Mouse (Mus musculus): Measurements from ENCODE around the gene Kmt2d. TPM values are rescaled to one million over a fixed set of nuclear protein-coding genes. Genes with fewer than 3 reads are reported as not detected.

The Kmt2d gene
- polyA plus RNA-seq, 1 experiment from 2014 or later = 3.7 TPM

DNA sequence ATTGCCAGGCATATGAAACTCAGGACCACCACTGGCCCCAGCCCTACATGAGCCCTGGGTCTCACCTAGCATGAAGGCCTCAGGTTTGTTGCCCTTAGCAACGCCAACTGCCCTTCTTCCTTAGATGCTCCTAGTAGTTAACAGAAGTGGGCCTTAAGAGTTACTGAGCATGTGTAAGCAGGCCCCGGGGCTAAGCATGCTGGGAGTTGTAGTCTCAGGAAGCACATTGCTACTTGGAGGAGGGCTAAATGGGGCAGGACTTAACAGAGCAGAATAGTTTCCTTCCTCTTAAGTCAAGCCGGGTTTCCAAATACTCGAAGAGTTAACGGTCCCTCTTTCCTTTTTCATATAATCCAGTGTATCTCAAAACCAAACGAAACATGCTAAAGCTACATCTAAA is 3.7 kb downstream of the Kmt2d start:
- peaks cover 47% of the 10 kb centered on the region for H3K4me1 ChIP-seq (replicated peaks)
- H3K27ac ChIP-seq (replicated peaks) = peak overlapping the region; percentile 92
- H3K4me3 ChIP-seq (replicated peaks) = peak overlapping the region; percentile 87
- 17% methylated on average over 6 of the region's 6 CpGs for WGBS (ENCODE audit: insufficient replicate concordance)
- no peaks in the 10 kb centered on the region for H3K9me3 ChIP-seq (replicated peaks)
- no peaks in the 10 kb centered on the region for H3K27me3 ChIP-seq
- peak overlapping the region; percentile 98; the same call in 1 of the 2 replicates for H3K9ac ChIP-seq
- no peak for ATAC-seq (ENCODE audit: insufficient read depth)
- peaks cover 47% of the 10 kb centered on the region for H3K36me3 ChIP-seq (replicated peaks)
- peak overlapping the region; percentile 85 for H3K4me2 ChIP-seq

DNA sequence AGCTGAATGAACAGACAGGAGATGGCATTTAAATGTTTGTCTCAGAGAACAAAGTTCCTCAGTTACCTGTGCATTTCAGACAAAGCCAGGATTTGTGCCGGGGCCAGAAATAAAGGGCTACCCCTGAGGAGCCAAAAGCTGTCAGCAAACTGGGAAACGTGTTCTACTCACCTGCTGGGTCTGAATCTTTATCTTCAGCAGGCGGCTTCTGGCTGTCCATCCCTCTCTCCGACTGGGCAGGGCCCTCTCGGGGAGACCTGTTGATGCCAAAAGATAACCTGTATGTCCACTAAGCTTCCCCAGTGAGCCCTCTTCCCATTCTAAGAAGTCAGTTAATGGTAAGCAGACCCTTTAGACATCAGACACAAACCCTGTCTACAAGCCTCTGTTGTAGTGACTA is 4.5 kb downstream of the Kmt2d start:
- no peak overlapping the region for H3K4me3 ChIP-seq (replicated peaks)
- no peak overlapping the region for H3K4me2 ChIP-seq
- H3K36me3 ChIP-seq (replicated peaks) = peaks cover 55% of the 10 kb centered on the region
- no peak overlapping the region for H3K27ac ChIP-seq (replicated peaks)
- H3K4me1 ChIP-seq (replicated peaks) = peaks cover 45% of the 10 kb centered on the region
- H3K9me3 ChIP-seq (replicated peaks) = no peaks in the 10 kb centered on the region
- no peaks in the 10 kb centered on the region for H3K27me3 ChIP-seq
- no peak for ATAC-seq (ENCODE audit: insufficient read depth)
- H3K9ac ChIP-seq = no peak overlapping the region
- 76% methylated on average over 5 of the region's 5 CpGs for WGBS (ENCODE audit: insufficient replicate concordance)

DNA sequence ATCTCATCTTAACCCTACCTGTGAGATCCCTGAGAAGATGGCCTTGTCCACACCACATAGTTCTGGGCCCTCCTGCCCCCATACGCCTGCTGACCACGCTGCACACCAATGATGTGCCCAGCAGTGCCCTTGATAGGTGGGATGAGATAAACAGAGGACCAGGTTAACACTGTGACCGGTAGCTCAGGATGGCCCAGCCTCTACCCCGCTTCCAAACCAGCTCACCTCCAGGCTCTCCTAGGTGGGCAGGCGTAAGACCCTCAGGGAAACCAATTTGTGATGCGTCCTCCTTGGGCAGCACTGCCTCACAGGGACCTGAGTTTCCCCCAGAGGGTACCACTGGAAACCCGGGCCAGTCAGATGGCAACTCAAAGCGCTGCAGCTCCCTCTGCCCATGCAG is 5.2 kb downstream of the Kmt2d start:
- H3K4me2 ChIP-seq = no peak overlapping the region
- H3K27me3 ChIP-seq = no peaks in the 10 kb centered on the region
- H3K9ac ChIP-seq = no peak overlapping the region
- H3K9me3 ChIP-seq (replicated peaks) = no peaks in the 10 kb centered on the region
- H3K4me1 ChIP-seq (replicated peaks) = peaks cover 43% of the 10 kb centered on the region
- 90% methylated on average over 8 of the region's 8 CpGs for WGBS (ENCODE audit: insufficient replicate concordance)
- H3K27ac ChIP-seq (replicated peaks) = no peak overlapping the region
- no peak overlapping the region for H3K4me3 ChIP-seq (replicated peaks)
- no peak for ATAC-seq (ENCODE audit: insufficient read depth)
- peaks cover 62% of the 10 kb centered on the region for H3K36me3 ChIP-seq (replicated peaks)

DNA sequence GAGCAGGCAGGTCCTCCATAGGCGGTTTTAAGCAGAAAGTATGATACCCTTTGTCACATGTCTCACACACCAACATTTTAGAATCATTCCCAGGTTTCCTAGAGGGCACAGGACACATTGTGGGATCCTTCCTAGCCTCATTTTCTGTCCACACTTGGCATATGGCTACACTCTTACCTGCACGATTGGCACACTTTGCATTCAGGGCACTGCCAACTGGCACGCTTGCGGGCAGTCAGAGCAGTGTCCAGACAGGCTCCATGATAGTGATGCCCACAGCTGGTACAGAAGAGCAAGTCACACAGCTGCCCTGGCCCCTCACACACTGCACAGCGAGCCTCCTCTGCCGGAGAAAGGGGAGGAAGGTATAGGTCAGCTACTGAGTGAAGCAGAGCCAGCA is 6.1 kb downstream of the Kmt2d start:
- Histone ChIP-seq H3K36me3 (replicated peaks) (peaks cover 70% of the 10 kb centered on the region), H3K4me3 (replicated peaks) (no peak overlapping the region), H3K27ac (replicated peaks) (no peak overlapping the region), H3K9me3 (replicated peaks) (no peaks in the 10 kb centered on the region), H3K27me3 (no peaks in the 10 kb centered on the region), H3K9ac (no peak overlapping the region), H3K4me2 (no peak overlapping the region), H3K4me1 (replicated peaks) (peaks cover 39% of the 10 kb centered on the region)
- 88% methylated on average over 6 of the region's 6 CpGs for WGBS (ENCODE audit: insufficient replicate concordance)
- no peak for ATAC-seq (ENCODE audit: insufficient read depth)

DNA sequence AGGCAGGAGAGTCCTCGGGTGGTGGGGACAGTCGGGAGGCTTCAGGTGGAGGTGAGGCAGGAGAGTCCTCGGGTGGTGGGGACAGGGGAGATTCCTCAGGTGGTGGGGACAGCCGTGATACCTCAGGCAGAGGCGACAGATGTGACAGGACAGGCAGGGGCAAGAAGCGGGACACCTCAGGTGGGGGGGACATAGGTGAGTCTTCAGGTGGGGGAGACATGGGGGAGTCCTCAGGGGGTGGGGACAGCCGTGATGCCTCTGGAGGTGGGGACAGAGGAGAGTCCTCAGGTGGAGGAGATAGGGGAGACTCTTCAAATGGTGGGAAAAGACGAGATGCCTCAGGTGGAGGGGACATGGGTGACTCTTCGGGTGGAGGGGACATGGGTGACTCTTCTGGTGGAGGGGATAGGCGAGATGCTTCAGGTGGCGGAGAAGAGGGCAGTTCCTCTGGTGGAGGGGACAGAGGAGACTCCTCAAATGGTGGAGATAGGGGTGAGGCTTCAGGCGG is 7.5 kb downstream of the Kmt2d start:
- Histone ChIP-seq H3K4me2 (no peak overlapping the region), H3K27me3 (no peaks in the 10 kb centered on the region), H3K27ac (replicated peaks) (no peak overlapping the region), H3K9me3 (replicated peaks) (no peaks in the 10 kb centered on the region), H3K36me3 (replicated peaks) (peaks cover 84% of the 10 kb centered on the region), H3K4me1 (replicated peaks) (peaks cover 24% of the 10 kb centered on the region), H3K4me3 (replicated peaks) (no peak overlapping the region), H3K9ac (no peak overlapping the region)
- 81% methylated on average over 12 of the region's 12 CpGs for WGBS (ENCODE audit: insufficient replicate concordance)
- no peak for ATAC-seq (ENCODE audit: insufficient read depth)

DNA sequence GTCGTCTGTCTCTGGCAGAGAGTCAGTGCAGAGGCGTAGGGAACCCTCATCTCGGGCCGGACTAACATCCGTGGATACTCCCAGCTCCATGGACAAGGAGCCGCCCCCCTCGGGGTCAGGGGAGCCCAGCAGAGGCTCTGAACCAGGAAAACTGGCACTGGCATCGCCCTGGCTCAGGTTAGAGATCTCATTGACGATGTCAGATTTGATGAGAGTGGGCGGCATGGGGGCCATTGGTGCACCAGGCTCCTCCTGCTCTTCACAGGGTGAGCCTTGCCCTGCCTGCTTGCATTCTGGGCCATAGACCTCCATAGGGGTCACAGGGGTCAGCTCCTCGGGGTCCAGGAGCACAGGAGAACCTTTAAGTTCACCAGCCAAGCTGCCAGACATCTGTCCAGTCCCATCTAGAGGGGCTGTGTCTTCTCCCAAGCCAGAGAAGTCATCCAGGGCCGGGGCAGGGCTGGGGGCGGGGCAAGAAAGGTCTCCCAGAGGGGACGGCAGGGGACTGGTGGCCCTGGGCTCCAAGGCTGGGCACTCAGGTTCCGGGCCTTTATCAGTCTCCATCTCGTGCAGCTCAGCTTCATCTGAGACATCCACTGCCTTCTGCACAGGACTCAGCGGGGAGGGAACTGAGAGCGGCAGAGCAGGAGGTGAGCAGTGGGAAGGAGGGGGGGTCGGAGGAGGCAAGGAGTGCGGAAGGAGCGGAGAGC is 9.1 kb downstream of the Kmt2d start:
- no peak overlapping the region for H3K27ac ChIP-seq (replicated peaks)
- ATAC-seq (ENCODE audit: insufficient read depth) = no peak
- H3K9me3 ChIP-seq (replicated peaks) = no peaks in the 10 kb centered on the region
- no peak overlapping the region for H3K9ac ChIP-seq
- whole genome bisulfite sequencing (ENCODE audit: insufficient replicate concordance) = 81% methylated on average over 21 of the region's 21 CpGs
- no peaks in the 10 kb centered on the region for H3K27me3 ChIP-seq
- H3K4me2 ChIP-seq = no peak overlapping the region
- H3K4me3 ChIP-seq (replicated peaks) = no peak overlapping the region
- H3K36me3 ChIP-seq (replicated peaks) = peaks cover 99% of the 10 kb centered on the region
- peaks cover 8% of the 10 kb centered on the region; the same call in 1 of the 2 replicates for H3K4me1 ChIP-seq (replicated peaks)

DNA sequence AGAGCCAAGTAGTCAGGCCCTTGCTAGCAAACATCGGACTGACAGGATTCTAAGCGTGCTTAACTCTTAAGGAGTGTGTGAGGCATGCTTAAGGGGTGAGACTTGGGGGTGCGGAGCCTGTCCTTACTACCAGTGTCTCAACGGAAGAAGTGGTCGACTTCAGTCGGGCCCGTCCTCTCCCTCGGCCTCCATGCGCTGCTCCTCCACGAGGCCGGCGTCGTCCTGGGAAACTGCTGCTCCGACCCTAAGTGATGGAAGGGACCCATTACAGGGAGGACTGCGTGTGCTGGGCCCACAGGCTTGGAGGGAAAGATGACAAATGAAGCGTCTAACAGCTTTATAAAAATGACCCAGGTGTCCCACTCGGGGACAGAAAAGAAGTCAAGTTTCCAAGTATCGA is 10.1 kb downstream of the Kmt2d start:
- H3K9ac ChIP-seq = no peak overlapping the region
- H3K36me3 ChIP-seq (replicated peaks) = peaks cover 99% of the 10 kb centered on the region
- H3K4me3 ChIP-seq (replicated peaks) = no peak overlapping the region
- H3K4me1 ChIP-seq (replicated peaks) = peaks cover 5% of the 10 kb centered on the region; the same call in 1 of the 2 replicates
- no peak overlapping the region for H3K4me2 ChIP-seq
- no peak overlapping the region for H3K27ac ChIP-seq (replicated peaks)
- H3K9me3 ChIP-seq (replicated peaks) = no peaks in the 10 kb centered on the region
- no peaks in the 10 kb centered on the region for H3K27me3 ChIP-seq
- 91% methylated on average over 18 of the region's 18 CpGs for WGBS (ENCODE audit: insufficient replicate concordance)
- ATAC-seq (ENCODE audit: insufficient read depth) = no peak

DNA sequence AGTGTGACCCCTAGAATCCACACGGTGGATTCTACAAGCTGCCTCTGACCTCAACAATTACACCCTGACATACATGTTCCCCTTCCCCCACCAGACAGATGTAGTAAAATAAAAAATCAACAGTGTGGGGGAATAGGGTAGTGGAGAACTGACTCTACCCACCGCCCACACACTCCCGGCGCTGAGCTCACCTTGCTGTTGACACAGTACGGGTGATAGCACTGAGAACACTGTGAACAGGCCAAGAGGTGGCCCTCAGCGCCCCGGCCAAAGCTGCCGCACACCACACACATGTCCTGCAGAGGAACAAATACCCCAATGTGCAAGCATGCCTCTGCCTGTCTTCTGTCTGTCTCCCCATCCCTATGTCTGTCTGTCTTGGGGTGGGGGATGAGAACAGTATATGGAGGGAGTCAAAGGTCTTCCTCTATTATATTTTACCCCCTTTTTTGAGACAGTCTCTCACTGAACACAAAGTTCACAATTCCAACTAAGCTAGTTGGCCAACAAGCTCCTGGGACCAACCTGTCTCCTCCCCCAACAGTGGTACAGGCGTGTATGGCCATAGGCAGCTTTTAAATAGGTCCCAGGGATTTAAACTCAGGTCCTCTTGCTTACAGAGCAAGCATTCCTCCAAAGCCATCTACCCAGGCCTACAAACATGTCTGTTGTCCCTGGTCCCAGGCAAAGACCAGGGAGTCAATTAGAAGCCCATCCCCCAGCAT is 11.5 kb downstream of the Kmt2d start:
- Histone ChIP-seq H3K9ac (no peak overlapping the region), H3K4me1 (replicated peaks) (peaks cover 5% of the 10 kb centered on the region; the same call in 1 of the 2 replicates), H3K9me3 (replicated peaks) (no peaks in the 10 kb centered on the region), H3K4me3 (replicated peaks) (no peak overlapping the region), H3K36me3 (replicated peaks) (peaks cover 99% of the 10 kb centered on the region), H3K27ac (replicated peaks) (peak overlapping the region; percentile 53), H3K27me3 (no peaks in the 10 kb centered on the region), H3K4me2 (no peak overlapping the region)
- WGBS (ENCODE audit: insufficient replicate concordance) = 80% methylated on average over 9 of the region's 9 CpGs
- peak; percentile 62 for ATAC-seq (ENCODE audit: insufficient read depth)

DNA sequence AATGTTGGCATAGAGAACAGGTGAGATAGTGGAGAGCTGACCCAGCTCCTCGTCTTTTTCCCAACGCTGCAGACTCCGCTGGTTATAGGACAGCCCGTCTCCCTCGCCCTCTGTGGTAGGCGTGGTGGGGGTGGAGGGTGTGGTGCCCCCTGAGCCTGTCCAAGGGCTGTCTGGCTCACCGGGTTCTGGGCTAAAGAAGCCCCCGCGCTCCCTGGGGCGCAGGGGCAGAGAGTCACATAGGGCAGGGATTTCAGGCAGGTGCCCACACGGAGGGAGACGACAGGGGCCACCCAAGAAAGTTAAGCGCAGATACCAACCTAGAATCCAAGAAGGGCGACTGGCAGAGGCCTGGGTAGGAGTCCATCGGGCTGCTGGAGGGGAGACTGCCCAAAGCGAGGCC is 16.8 kb downstream of the Kmt2d start:
- H3K9me3 ChIP-seq (replicated peaks) = no peaks in the 10 kb centered on the region
- H3K27me3 ChIP-seq = no peaks in the 10 kb centered on the region
- no peak overlapping the region for H3K4me3 ChIP-seq (replicated peaks)
- H3K4me1 ChIP-seq (replicated peaks) = no peaks in the 10 kb centered on the region
- no peak overlapping the region for H3K27ac ChIP-seq (replicated peaks)
- no peak for ATAC-seq (ENCODE audit: insufficient read depth)
- no peak overlapping the region for H3K9ac ChIP-seq
- 82% methylated on average over 16 of the region's 16 CpGs for WGBS (ENCODE audit: insufficient replicate concordance)
- peaks cover 99% of the 10 kb centered on the region for H3K36me3 ChIP-seq (replicated peaks)
- H3K4me2 ChIP-seq = no peak overlapping the region

DNA sequence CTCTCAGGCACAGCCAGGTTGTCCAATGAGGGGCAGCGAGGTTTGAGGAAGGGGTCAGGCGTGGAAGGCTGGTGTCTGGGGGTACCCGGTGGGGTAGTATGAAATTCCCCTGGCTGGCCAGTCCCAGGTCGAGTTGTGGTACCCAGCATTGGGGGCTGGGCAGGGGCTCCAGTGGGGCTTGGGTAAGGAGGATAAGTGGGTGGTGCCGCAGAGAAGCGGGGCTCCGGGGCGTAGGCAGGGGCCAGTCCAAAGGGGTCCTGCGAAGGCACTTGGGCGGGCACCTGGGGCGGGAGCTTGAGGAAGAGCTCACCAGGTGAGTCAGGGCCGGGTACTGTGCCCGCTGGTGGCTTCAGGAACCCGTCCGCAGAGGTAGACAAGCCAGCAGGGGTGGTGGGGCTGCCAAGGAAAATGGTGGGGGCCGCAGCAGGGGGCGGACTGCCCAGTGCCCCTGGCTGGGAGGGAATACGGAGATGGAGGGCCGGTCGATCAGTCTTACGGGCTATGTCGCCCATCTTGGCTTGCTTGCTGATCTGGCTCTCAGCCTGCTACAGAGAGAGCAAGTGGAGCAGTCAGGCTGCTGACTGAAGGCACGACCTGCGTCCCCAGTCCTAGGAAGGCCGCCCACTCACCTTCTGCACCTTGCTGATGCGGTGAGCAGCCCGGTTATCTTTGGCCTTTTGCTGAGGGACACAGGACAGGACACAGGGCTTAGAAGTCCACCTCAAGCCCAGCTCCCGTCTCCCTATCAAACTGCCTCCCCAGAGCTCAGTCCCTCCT is 17.7 kb downstream of the Kmt2d start:
- no peak overlapping the region for H3K4me3 ChIP-seq (replicated peaks)
- WGBS (ENCODE audit: insufficient replicate concordance) = 87% methylated on average over 28 of the region's 28 CpGs
- H3K9ac ChIP-seq = no peak overlapping the region
- no peaks in the 10 kb centered on the region for H3K9me3 ChIP-seq (replicated peaks)
- no peak for ATAC-seq (ENCODE audit: insufficient read depth)
- H3K27ac ChIP-seq (replicated peaks) = no peak overlapping the region
- no peaks in the 10 kb centered on the region for H3K27me3 ChIP-seq
- H3K36me3 ChIP-seq (replicated peaks) = peaks cover 100% of the 10 kb centered on the region
- no peak overlapping the region for H3K4me2 ChIP-seq
- no peaks in the 10 kb centered on the region for H3K4me1 ChIP-seq (replicated peaks)

DNA sequence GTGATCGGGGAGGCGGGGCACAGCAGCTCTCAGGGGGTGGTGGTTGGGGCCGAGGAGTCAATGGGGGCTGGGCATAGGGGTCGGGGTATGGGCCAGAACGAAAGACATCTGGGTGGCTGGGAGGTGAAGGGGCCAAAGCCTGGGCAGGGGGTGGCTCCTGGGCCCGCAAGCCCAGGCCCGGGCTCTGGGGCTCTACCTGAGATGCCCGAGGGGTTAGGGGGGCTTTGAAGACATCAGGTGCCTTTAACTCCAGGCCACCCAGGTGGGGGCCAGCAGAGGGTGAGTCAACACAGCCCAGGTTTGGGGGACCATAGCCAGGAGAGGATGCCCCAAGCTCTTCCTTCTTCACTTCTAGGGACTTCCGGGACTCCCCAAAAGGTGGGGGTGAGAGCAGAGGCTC is 18.3 kb downstream of the Kmt2d start:
- no peaks in the 10 kb centered on the region for H3K4me1 ChIP-seq (replicated peaks)
- H3K36me3 ChIP-seq (replicated peaks) = peaks cover 100% of the 10 kb centered on the region
- ATAC-seq (ENCODE audit: insufficient read depth) = 0 out of 2 replicates have a peak, but pooled peaks have one; percentile 11
- WGBS (ENCODE audit: insufficient replicate concordance) = 90% methylated on average over 9 of the region's 9 CpGs
- H3K4me3 ChIP-seq (replicated peaks) = no peak overlapping the region
- no peak overlapping the region for H3K9ac ChIP-seq
- H3K27me3 ChIP-seq = no peaks in the 10 kb centered on the region
- no peaks in the 10 kb centered on the region for H3K9me3 ChIP-seq (replicated peaks)
- no peak overlapping the region for H3K27ac ChIP-seq (replicated peaks)
- no peak overlapping the region for H3K4me2 ChIP-seq
